Mouse (Mus musculus) R1 (cell line): ENCODE measurements around the gene Adam30.
"Not testable (repeated sequence)": the region's sequence is repeated elsewhere in the genome, so short reads cannot be mapped to it uniquely, and the experiment has no call there.

Source experiments
- DNase-seq: peaks from one replicate; pipeline ENCODE4 v3.0.0-alpha.2; 2018; ENCODE audit warnings: low read depth, low spot score

The Adam30 gene

DNA sequence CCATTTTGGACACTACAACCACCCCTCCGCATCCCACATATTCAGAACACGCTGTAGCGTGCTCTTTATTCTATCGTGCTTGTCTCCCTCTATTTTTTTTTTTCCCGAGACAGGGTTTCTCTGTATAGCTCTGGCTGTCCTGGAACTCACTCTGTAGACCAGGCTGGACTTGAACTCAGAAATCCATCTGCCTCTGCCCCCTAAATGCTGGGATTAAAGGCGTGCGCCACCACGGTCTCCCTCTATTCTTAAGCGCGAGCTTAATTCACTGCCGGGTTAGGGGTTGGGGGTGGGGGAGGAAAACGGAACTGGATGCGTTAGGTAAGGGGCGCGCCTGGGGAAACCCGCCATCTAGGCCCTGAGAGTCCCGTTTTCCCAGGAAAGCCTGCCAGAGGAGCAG, at the start of gene Adam30:
Gene Adam30 (plus strand): TSS at position 301 of the 400 bp plus-strand sequence.
- peak; percentile 23 for DNase-seq

DNA sequence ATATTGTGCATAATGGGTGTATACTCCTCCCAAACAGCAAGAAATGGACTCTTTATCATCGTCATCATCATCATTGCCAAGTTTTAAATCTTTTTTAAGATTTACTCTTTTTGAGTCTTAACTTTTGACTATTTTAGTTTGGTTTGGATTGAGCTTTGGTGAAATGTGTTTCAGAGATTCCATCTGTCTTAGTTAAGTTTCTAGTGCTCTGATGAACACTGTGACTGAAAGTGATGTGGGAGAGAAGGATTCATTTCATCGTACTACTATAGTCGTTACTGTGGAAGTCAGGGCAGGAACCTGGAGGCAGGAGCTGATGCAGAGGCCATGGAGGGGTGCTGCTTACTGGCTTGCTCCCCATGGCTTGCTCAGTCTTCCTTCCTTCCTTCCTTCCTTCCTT, 42.2 kb upstream of the Adam30 start:
- DNase-seq, result no peak

DNA sequence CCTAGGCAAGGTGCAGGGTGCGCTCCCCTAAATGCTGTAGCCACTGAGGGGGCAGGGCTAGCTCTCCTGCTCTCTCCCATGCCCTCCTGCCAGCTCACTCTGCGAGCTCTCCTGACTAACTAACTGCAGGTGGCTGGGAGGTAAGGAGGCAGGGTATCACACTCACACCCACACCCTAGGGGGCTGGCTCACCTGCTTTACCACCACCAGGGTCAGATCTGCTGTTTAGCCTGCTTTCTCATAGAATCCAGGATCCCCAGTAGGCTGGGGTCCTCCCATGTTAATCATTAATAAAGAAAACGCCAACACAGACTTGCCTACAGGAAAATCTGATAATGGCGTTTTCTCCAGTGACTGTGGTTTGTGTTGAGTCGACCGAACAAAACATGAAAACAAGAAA, 41.1 kb upstream of the Adam30 start:
- no peak for DNase-seq

DNA sequence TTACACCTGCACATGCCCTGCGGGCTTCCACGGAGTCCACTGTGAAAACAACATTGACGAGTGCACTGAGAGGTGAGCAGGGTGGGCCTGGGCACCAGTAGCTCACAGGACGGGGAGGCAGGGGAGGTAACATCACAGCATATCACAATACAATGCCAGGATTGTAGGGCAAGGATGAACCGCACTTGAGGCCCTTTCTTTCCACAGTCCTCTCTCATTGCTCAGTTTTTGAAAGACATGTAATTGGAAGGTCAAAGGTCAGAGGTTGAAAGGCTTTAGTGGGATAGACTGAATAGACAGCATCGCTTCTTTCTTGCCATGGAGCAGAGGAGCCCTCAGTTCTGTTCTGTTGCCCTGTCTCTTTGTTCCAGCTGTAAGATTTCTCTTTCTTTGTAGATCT, 39.5 kb upstream of the Adam30 start:
- no peak for DNase-seq

DNA sequence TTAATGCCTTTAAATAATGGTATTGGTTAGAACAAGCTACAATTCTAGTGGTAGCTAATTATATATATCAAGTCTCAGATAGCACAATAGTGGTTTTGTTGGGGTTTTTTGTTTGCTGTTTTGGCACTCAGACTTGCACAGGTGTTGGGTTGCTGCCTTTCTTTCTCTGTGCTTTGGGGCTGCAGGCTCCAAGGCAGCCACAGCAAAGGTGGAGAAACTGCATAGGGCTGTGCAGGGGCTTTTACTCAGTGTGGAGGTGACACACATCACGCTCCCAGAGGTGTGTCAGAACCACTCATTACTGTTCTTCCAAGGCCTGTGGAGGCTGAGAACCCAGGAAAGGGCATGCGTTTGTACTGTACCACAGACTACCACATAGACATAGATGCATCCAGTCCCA, 32.7 kb upstream of the Adam30 start:
- no peak for DNase-seq

GRCm38 (mm10) chr3:98128716-98129115, 31.7 kb upstream of the Adam30 start:
- no peak for DNase-seq

DNA sequence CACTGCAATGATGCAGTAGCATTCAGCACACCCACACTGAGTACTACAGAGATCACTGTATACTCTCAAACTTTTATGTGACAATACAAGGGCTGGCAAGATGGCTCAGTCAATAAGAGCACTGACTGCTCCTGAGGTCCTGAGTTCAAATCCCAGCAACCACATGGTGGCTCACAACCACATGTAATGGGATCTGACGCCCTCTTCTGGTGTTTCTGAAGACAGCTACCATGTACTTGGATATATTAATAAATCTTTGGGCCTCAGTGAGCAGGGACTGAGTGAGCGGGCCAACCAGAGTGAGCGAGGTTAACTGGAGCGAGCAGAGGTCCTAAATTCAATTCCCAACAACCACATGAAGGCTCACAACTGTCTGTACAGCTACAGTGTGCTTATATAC, 28.3 kb upstream of the Adam30 start:
- DNase-seq, result not testable (repeated sequence)

- no peak for DNase-seq
These were observed 27.8 kb upstream of the Adam30 start for GRCm38 (mm10) chr3:98132636-98133035.

DNA sequence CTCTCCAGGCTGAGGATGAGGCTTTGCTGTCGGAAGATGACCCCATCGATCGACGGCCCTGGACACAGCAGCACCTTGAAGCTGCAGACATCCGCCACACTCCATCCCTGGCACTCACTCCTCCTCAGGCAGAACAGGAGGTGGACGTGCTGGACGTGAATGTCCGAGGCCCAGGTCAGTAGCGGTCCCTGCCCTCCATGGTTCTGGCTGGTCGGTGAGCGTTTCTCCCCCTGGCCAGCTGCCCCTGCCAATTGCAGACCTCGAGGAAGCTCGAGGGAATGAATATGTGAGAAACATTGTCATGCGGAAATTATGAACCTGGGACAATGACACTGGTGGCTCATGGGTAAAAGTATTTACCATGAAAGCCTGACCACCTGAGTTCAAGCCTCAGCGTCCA, 19.0 kb upstream of the Adam30 start:
- no peak for DNase-seq

DNA sequence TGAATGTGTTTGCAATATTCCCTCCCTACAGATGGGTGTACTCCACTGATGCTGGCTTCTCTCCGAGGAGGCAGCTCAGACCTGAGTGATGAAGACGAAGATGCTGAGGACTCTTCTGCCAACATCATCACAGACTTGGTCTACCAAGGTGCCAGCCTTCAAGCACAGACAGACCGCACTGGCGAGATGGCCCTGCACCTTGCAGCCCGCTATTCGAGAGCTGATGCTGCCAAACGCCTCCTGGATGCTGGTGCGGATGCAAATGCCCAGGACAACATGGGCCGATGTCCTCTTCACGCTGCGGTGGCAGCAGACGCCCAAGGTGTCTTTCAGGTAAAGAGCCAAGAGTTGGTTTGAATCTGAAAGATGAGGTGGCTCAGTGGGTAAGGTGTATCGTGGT, 17.6 kb upstream of the Adam30 start:
- no peak for DNase-seq

GRCm38 (mm10) chr3:98145204-98145603, 15.2 kb upstream of the Adam30 start:
- no peak for DNase-seq

- no peak for DNase-seq
These were observed 13.7 kb upstream of the Adam30 start for GRCm38 (mm10) chr3:98146471-98147410.

DNA sequence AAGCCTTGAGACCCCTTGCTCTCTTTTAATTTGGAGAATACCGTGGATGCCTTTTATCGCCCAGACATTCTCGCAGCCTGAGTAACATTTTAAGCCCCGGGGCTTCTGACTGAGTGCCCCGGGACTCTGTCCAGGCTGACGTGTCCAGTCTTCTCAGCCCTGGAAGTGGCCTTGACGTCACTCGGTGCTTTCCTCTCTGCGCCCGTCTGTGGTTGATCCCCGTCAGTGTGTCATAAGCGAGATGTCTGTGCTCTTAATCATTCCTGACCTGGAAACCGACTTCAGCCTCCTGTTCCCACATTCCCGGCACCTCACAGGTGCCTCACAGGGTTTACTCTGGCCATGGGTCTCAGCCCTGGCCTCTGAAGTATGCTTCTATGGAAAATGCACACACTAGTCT, 12.7 kb upstream of the Adam30 start:
- no peak for DNase-seq

GRCm38 (mm10) chr3:98149881-98150280, 10.5 kb upstream of the Adam30 start:
- no peak for DNase-seq

- DNase-seq, result no peak
These were observed 9.4 kb upstream of the Adam30 start for GRCm38 (mm10) chr3:98151016-98151415.

- DNase-seq, result no peak
These were observed 7.0 kb upstream of the Adam30 start for GRCm38 (mm10) chr3:98153460-98153859.

DNA sequence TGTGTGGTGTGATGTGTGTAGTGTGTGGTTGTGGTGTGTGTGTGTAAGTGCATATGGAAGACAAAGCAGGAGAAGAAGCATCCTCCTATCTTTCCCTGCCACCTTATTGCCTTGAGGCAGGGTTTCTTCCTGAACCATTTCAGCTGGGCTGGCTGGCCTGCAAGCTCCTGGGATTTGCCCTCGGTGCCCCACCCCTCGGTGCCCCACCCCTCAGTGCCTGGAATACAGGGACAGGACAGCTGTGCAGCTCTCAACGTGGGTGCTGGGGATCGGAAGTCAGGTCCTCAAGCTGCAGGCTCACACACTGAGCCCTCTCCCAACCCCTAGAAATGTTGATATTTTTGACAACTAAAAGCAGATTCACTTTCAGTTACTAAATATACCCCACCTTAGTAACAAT, 4.3 kb upstream of the Adam30 start:
- DNase-seq, result no peak

DNA sequence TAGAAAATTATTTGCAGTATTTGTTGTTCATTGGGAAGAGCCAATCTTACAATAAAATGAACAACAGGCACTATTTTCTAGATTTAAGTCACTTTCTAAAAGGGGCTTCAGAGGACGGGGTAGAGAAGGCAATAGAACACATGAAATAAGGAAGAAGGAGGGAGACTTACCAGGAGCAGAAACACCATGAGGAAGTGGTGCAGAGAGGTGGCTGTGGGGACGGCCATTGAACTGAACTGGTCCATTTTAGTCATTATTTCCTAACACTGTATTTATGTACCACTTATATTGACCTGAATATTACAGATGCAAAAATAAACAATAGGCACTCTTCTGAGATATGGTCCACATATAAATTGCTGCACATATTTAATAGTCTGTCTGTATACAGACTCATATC, 3.4 kb upstream of the Adam30 start:
- no peak for DNase-seq

DNA sequence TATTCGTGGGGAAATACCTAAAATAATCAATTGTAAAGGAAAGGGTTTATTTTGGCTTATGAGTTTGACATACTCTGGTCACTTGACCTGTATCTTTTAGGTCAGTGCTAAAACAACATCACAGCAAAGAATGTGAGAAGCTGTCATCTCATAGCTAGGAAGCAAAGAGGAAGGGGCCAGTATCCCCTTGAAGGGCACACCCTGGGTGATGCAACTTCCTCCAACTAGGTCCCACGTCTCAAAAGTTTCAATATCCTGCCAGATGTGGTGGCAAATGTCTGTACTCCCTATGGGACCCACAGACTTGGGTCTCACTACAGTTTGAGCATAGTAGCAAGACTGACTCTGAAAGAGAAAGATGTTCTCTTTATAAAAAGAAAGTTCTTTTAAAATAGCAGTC, 2.8 kb upstream of the Adam30 start:
- DNase-seq, result no peak

DNA sequence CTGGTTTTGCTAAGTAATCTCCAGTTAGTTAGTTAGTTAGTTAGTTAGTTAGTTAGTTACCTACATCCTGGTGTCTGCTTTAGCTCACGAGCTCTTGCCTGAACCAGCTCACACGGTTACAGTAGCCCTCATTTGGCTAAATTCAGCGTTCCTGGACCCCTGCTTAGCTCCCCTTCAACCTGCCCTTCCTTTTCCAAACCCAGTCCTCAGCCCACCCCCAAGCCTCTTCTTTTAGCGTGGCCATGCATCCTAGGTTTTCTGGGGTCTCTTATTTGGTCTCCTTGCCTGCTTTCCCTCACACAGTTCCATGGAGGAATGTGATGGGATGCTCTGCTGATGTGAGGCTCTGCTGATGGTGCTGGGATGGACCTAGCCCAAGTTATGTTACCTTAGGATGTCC, 1.8 kb upstream of the Adam30 start:
- DNase-seq, result no peak

- DNase-seq, result no peak
These were observed 1.1 kb upstream of the Adam30 start for GRCm38 (mm10) chr3:98159289-98159688.

DNA sequence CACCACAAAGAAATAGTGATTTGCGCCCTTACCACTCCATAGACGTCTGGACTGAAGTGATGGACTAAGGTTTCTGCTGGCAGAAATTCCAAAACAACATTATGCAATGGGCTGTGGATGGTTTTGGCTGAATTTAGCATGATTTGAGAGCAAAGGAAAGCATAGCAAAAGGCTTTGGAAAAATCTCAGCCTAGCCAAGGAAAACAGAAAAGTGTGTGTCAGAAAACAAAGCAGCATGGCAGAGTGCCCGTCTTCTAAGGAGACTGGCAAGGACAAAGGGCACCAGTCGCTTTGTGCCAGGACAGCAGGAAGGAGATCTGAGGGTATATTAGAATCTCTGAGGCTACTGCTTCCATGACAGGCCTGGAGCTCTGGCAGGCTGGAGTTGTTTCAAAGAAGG, 17.9 kb downstream of the Adam30 start:
- DNase-seq, result no peak

DNA sequence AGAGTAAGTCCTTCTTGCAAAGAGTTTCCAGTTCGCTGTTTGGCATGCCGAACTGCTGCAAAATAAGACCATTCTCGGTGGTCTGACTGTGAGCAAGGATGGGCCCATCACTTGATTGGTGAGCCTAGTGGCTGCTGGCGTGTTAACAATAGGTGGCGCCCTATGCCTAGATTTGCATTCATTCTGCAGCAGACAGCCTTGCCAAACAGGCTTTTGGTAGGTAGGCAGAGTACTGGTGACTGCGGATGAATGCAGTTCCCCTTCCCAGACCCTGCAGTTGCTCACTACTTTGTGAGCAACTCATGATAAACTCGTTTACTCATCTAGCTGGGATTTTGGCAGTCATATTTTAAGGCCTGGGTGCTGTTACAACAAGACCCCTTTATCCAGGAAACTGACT, 20.4 kb downstream of the Adam30 start:
- peak; percentile 58 for DNase-seq
